Mouse (Mus musculus) adrenal gland, adult 18-20 months (tissue): ENCODE results near the gene Reck. TPM values are rescaled to one million over a fixed set of nuclear protein-coding genes. Genes with fewer than 3 reads are reported as not detected.

Experiments used
- DNase-seq, 2 experiments: peaks; one replicate each; pipeline ENCODE4 v3.0.0; 2021 to 2022; ENCODE audit warnings: low spot score in 2 of 2
- total RNA-seq, 2 experiments: library from RNA; stranded (reverse); gene quantifications; 1 replicate in 1 of 2; 2 replicates in 1 of 2; pipeline ENCODE4 v1.2.3; 2021

The Reck gene
- total RNA-seq, 2 experiments from 2014 or later: 17.4 to 22.0 TPM

DNA sequence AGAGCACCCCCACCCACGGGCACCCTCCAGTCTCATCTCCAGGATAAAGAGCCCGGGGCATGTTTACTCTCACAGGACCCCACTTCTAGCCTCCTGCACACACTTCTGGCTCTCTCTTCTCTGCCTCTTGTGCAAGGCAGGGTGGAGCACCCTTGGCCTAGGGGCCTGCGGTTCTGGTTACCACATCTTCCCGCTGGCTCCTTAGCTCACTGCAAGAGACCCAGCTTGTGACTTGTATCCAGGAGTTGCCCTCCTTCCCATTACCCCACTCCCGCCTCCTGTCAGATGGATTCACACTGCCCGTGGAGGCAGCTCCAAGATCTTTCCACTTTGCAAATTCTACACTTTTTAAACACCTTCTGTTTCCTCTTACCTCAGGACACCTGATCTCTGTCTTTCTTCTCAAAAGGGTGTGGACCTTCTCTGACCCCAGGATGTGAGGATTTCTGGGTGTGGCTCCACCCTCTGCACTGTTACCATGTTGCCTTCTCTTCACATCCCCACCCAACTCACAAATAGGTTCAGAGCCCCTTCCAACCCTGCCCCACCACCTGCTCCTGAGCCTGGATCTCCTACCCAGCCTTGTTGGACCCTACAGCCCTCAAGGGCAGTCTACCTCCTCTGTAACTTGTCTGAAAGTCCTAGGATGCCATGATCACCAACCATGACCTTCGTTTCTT lies 90.7 kb downstream of the Reck start:
- DNase-seq: no peak

DNA sequence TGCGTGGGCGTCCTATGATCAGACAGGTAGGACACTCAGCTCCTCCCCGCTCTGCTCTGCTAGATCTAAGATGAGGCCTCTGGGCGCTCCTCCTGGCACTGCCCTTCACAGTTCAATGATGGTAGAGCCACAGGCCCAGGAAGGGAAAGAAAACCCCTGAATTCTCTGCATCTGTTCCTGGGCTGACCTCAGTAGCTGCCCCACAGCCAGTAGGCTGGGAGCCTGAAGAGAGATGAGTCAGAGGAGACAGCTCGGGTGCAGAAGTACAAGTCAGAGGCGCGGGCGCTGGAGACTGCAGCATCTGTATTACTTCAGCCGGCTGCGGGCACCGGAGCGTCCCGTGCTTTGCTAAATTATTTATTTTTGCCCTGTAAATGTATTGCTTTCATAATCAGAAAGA lies 93.3 kb downstream of the Reck start:
- peak; percentile 62 to 63 for DNase-seq

DNA sequence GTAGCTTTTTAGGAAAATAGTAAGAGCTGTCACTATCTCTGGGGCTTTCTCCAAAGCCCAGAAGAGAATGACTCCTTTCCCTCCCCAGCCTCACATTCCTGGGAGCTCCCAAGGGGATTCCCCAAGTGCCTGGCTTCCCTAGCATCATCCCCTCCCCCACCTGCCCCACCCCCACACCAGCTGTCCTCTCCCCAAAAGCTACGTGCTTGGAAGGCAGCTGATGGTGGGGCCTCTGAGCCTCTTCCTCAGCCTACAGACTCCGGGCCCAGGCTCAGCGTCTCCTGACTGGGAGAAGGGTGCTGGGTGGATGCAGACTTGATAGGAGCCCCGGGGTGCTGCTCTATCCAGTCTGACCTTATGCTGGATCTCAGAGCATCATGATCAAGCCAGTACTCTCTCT lies 94.0 kb downstream of the Reck start:
- no peak for DNase-seq

DNA sequence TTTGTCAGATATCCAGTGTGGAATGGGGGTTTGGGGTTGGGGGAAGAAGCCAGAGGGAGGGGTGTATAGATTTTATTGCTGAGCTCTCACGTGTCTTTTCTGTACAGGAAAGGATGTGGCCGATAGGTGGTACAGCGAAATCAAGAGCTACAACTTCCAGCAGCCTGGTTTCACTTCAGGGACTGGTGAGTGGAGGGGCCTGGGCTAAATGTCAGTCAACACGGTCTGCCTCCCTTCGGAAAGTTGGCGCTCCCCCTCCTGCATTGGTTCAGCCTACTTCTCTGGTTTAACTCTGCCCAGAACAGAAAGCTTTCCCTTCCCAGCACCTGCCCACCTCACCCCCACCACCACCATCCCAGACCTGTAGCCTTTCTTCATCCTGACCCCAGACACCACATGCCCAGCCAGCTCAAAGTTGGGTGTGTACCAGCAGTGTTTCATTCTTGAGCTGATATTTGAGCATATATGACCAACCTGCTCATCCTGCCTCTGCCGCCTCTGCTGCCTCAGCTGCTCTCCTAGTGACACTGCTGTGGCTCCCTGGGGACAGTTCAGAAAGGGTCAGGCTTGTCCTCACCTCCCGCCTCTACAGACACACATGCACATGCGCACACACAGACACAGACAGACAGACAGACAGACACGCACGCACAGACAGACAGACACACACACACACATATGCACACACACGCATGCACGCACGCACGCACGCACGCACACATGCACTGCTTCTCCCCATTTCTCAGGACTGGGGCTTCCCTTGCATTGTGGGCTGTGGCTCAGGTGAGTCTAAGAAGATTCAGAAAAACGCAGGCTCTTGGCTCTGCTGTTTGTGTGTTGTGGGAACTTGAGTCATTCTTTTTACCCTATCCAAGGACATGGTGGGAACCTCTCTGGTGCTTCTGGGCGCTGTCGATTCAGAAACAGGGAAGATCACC lies 95.3 kb downstream of the Reck start:
- DNase-seq: no peak

DNA sequence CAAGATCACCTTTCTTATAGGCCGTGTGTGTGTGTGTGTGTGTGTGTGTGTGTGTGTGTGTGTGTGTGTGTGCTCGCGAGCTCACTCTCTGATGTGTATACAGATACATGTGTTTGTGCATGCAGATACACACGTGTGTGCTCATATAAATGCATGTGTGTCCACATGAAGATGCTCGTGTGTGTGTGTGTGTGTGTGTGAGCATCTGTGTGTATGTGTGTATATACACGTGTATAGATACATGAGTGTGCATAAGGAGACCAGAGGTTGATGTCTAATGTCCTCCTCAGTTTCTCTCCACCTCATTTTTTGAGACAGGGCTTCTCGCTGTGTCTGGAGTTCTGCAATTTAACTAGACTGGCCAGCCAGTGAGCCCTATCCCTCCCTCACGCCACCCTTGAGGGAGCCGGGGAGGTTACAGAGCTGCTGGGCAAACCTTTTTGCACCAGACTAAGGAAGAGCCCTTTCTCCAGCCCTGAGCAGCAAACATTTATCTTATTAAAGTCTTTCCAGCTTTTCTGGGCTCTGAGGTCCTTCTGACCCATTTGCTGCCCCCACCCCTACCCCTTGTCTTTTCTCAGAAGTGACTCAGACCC lies 96.3 kb downstream of the Reck start:
- no peak for DNase-seq

DNA sequence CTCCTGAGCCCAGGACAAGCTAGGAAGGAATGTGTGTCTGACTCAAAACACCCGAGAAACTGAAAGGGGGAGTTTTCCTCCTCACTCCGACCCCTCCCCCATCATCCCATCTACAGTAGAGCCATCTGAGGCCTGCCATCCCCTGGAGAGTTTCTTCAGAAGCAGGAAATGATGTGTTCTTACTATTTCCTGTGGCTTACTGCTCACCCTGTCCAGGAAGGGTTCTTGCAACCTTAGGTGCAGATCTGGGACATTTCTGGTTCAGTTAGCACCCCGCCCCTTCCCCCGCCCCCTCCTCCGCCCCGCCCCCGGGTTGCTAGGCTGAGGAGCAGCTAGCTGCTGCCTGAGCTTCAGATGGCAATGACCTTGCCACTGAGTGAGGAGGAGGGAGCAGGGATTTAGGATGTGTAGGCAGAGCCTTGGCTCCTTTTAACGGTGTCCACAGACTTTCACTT lies 96.8 kb downstream of the Reck start:
- no peak for DNase-seq

DNA sequence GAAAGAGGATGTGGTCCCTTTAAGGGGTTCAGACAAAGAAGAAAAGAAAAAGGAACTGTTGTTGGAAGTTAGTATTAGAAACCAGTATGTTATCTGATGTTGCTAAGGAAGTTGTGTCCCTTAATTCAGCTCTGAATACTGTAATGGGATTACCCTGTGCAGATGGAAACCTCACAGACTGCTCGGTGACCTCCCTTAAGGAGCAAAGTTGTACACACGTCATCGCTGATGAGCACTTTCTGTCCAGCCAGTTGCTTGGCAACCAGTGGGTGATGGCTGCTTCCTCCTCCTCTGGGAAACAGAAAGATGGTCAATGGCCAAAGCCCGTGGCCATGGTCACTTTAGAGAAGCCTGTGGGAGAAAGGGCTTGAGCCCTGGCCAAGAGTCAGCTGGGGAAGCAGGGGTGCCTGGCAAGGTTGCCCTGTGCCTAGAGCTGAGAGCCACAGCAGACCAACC lies 98.2 kb downstream of the Reck start:
- DNase-seq: peak in 1 of 2 experiments; percentile 32

DNA sequence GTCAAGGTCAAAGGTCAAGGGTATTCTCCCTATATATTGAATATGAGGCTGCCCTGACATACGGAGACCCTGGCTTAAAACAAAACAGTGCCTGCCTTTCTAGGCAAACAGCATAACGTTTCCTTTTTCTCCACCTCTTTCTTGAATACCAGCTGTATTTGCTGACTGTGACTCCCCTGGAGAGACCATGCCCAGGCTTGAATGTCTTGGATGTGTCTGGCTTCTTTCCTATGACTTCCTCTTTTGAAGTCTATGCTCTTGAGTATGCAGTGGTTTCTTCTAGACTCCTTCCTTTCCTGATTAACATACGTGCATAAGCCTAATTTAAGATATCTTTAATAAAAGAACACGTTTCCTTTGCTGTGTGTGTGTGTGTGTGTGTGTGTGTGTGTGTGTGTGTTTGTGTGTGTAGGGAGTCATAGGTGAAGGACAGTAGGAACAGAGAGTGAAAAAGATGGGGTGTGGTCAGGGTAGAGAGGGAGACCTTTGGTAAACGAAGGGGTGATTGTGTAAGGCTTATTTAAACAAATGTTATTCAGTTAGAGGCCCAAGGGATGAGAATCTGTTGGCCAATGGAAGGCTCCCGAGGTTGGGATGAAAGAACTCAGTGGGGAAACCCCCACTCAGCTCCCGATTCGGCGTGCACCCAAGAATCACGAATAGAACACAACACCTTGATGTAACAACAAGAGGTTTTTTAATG lies 99.7 kb downstream of the Reck start:
- no peak for DNase-seq

DNA sequence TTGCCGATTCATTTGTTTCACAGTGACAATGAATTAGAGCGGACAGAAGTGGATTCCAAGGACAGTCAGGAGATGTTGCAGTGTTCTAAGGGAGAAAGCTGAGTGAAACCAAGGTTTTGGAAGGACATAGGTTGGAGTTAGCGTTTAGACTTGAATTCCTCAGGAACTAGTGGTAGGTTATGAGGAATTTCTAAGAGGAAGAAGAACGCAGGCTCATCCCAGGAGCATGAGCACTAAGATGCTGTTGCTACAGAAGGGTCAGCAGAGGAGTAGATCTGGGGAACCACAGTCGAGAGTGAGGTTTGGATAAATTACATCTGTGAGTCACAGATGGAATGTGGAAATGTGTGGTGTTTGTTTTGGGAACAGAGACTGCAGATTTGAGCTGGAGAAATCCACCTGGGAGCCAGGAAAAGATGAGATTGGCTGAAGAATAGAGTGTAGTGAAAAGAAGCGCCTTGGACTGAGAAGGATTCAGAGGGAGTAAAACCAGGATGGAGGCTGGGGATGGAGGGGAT lies 101.0 kb downstream of the Reck start:
- no peak for DNase-seq

DNA sequence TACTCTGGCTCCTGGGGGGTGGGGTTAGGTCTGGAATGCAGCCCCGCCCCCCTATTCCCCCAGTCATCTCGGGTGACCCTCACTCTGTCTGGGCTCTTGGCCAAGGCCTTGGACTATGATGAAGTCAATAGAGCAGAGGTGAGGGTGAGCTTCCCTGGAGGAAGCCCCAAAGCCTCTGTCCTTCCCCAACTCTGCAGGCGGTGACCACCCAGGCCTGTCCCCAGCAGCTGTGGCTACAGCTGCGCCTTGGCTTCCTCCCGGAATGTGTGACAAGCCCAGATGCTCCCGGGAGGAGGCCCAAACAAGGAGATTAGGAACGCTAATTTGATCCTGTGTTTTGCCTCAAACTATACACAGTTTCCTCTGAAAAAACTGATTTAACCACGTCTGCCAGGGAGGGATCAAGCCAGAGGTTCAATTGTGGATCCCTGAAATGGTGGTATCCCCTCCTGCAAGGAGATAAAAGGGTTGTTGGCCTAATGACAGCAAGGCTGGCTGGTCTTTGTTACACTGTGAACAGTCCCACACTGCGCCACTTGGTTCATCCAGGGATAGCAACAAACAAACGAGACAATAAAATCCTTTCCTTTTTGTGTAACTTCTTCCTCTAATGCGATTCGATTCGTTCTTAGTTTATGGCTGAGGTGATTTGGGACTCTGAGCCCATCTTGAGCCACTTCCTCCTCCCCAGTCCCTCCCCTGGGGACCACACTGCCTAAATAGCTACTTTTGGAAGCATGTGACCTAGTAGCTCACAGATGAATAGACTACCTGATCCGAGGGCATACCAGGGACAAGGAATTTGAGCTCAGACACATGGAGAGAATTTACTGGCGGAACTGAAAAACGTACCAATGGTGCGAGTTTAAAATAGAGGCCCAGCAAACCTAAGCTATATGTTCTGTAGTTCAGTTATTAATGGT lies 103.5 kb downstream of the Reck start:
- peak in 1 of 2 experiments; percentile 52 for DNase-seq

DNA sequence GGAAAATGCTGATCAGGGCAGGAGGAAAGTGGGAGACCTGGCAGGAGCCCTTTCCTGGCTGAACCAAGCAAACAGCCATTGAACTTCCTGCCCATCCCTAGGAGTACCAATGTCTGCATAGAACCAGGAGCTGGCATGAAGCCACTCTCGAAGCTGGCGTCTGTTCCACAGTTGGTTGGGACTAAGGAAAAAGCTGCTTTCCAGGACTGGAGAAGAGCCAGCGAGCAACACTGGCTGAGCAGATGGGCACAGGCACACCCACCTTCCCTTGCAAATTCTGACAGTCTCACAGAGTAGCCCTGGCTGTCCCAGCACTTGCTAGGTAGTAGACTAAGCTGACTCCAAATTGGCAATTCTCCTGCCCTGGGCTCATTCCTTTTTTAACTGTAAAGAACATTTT lies 104.4 kb downstream of the Reck start:
- peak in 1 of 2 experiments; percentile 37 for DNase-seq

DNA sequence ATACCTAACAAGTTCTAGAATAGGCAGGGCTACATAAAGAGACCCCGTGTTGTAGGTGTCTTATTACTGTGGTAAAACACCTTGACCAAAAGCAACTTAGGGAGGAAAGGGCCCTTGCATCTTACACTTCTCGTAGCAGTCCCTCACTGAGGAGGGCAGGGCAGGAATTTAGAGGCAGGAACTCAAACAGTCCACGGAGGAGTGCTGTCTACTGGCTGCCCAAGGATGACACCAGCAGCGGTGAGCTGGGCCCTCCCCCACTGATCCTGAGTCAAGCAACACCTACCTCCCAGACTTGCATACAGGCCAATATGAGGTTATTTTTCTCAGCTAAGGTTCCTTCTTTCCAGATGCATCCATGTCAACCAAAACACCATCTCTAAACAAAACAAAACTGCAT lies 104.9 kb downstream of the Reck start:
- DNase-seq: no peak

DNA sequence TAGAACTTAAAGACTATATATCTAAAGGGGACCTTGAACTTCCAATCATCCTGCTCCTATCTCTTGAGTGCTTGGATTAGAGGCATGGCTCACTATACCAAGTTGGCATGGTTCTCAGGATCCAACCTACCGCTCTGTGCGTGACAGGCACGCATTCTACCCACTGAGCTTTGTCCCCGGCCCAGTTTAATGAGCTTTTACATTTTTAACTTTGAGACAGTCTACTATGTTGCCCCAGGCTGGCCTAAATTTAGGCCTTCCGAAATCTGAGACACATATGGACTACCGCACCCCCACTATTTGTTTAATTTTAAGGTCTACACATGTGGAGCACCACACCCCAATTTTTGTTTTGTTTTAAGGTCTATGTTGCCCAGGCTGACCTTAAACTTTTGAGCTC lies 105.5 kb downstream of the Reck start:
- DNase-seq: no peak

DNA sequence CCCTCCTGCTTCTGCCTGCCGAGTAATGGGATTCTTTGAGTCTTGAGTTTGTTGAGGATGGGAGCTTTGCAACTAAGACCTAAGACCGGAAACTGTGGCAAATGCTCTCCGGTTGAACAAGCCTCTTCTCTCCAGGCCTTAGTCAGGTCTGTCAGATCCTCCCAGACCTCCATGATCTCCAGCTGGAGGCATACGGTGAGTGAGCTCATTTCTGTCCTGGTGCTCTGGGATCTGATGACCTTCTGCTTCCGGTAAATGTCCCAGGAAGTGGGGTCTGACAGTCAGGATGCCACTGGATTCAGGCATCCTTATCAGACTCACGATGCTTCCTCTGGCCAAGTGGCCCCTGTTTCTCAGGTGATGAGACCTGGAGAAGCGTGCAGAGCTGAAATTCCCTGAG lies 105.9 kb downstream of the Reck start:
- no peak for DNase-seq

DNA sequence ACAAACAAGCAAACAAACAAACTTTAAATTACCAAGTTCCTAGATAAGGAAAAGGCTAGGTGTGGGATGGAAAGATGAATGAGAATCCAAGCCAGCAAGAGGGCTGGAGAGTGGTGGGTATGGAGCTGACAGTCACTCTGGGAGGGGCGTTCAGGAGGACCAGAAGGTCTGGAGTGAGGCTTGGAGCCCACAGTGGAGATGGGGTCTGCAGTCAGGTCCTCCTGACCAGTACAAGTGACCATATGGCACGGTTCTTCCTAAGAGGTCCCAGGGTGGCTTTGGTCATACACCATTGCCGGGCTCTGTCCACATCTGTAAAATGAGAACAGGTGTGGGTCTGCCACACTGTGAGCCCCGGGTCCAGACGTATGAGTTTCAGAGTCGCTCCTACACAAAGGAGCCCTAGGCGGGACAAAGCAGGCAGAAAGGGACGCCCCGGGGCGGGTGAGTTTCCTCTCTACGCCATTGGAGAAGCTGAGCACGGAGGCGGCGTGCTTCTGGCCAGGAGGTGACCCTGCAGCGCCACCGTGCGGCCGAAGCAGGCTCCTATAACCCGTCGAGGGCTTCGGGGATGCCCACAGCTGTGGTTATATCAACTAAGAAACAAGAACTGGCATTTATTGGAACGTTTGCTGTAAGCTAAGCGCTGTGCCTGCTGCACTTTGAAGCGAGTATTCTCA lies 106.9 kb downstream of the Reck start:
- peak; percentile 97 for DNase-seq

DNA sequence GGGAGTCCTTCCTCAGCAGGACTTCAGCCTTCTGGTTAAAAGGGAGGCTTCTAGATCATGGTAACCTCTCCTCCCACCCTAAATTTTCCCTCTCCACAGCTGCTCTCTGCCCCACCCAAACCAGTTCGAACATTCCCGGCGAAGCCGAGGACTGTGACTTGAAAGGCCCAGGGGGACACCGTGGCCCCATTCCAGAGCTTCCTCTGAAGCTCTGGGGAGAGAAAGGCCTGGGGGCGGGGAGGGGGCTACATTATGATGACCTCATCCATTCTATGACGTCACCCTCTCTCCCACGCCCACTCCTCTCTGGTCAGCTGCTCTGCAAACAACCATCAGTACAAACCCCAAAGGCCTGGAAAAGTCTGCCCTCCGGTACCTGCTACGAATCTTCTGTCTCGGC lies 107.9 kb downstream of the Reck start, which contains the start of gene Ccin:
Ccin (plus strand) TSS at position 303 of the 400 bp plus-strand sequence.
- no peak for DNase-seq

DNA sequence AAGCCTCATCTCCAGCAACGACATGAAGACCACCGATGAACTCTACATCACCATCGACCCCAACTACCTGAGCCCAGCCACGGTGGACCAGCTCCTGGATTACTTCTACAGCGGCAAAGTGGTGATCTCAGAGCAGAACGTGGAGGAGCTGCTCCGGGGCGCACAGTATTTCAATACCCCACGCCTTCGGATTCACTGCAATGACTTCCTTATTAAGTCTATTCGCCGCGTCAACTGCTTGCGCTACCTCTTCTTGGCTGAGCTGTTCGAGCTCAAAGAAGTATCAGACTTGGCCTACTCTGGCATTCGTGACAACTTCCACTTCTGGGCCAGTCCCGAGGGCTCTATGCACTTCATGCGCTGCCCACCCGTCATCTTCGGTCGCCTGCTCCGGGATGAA lies 108.4 kb downstream of the Reck start:
- no peak for DNase-seq

DNA sequence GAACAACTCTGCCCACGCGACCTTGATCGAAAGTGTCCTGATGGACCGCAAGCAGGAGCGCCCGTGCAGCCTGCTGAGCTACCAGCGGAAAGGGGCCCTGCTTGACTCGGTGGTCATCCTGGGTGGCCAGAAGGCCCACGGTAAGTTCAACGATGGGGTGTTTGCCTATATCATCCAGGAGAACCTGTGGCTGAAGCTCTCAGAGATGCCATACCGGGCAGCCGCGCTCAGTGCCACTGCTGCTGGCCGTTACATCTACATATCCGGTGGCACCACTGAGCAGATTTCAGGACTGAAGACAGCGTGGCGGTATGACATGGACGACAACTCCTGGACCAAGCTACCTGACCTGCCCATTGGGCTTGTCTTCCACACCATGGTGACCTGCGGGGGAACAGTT lies 109.0 kb downstream of the Reck start:
- no peak for DNase-seq

DNA sequence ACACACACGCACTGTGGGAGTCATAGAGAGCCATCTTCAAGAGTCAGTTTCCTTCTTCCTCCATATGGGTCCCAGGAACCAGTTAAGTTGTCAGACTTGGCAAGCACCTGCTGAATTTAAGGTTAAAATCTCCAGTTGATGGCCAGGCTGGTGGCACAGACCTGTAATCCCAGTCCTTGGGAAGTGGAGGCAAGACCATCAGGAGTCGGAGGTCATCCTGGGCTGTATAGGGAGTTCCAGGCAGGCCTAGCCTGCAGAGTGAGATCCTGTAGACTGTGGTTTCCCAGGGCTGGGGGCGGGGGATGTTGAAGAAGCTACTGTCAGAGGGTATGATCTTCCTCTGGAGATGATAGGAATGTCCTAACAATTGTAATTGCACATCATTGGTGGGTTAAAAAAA lies 113.6 kb downstream of the Reck start:
- no peak for DNase-seq
